In genomic region chr11:4220443-4221400, GRCm38 (mm10) we compare ENCODE assay signal across 8 mouse cellular contexts. TPM values are rescaled to one million over a fixed set of nuclear protein-coding genes. Genes with fewer than 3 reads are reported as not detected.
DNase-seq lines count a peak whose midpoint lies in the region; ATAC-seq and TF ChIP-seq lines count a peak whose summit lies in the region.

No protein-coding gene starts in this region.

- no peak overlapping the region for H3K9ac ChIP-seq in hindbrain, embryonic 14.5 days
- no peak overlapping the region for H3K9ac ChIP-seq in hindbrain, embryonic 12.5 days
- no peak overlapping the region for H3K9ac ChIP-seq in heart, postnatal 0 days (replicated peaks; ENCODE audit: low read depth, low read length)

- 49% methylated on average over 28 of the region's 28 CpGs for WGBS in hindbrain, embryonic 14.5 days
- WGBS in hindbrain, embryonic 12.5 days = 49% methylated on average over 28 of the region's 28 CpGs
- 53% methylated on average over 28 of the region's 28 CpGs for WGBS in heart, postnatal 0 days

- 0 out of 2 replicates have a peak, but pooled peaks cover 5% of the 10 kb centered on the region for H3K9me3 ChIP-seq in hindbrain, embryonic 14.5 days (ENCODE audit: control insufficient read depth, low read length)
- H3K9me3 ChIP-seq in hindbrain, embryonic 12.5 days (replicated peaks) = no peaks in the 10 kb centered on the region
- no peaks in the 10 kb centered on the region for H3K9me3 ChIP-seq in heart, postnatal 0 days (replicated peaks; ENCODE audit: control insufficient read depth, low read length)

- DNase-seq in hindbrain, embryonic 14.5 days (ENCODE audit: low spot score) = peak; percentile 51
- peak; percentile 77 for DNase-seq in adipocyte (ENCODE audit: low spot score)
- peak; percentile 59 to 77 for DNase-seq in cerebellum, postnatal 4 days (ENCODE audit: low spot score in 2 of 2)
- DNase-seq in heart, postnatal 0 days (ENCODE audit: low spot score) = no peak
- peak; percentile 49 to 88 for DNase-seq in layer of hippocampus, postnatal 25 days (ENCODE audit: extremely low spot score in 1 of 2, low spot score in 1 of 2)
- peak; percentile 88 to 98 for DNase-seq in spleen, postnatal 4 days (ENCODE audit: low spot score in 2 of 2)

- peaks cover 26% of the 10 kb centered on the region for H3K27me3 ChIP-seq in hindbrain, embryonic 14.5 days (ENCODE audit: control insufficient read depth, insufficient read depth, low read length)
- peaks cover 25% of the 10 kb centered on the region for H3K27me3 ChIP-seq in hindbrain, embryonic 12.5 days
- no peaks in the 10 kb centered on the region for H3K27me3 ChIP-seq in heart, postnatal 0 days (ENCODE audit: control insufficient read depth, insufficient read depth, low read length)

- 0 out of 2 replicates have a peak, but pooled peaks cover 7% of the 10 kb centered on the region for H3K4me1 ChIP-seq in hindbrain, embryonic 14.5 days (replicated peaks; ENCODE audit: control insufficient read depth, insufficient read depth, low read length)
- peaks cover 4% of the 10 kb centered on the region; the same call in 1 of the 2 replicates for H3K4me1 ChIP-seq in hindbrain, embryonic 12.5 days
- H3K4me1 ChIP-seq in heart, postnatal 0 days (ENCODE audit: control insufficient read depth, insufficient read depth) = peaks cover 26% of the 10 kb centered on the region; the same call in 1 of the 2 replicates

- no peak overlapping the region for H3K4me3 ChIP-seq in hindbrain, embryonic 14.5 days (replicated peaks; ENCODE audit: low read length)
- H3K4me3 ChIP-seq in hindbrain, embryonic 12.5 days = no peak overlapping the region
- H3K4me3 ChIP-seq in heart, postnatal 0 days (ENCODE audit: low read depth, low read length) = no peak overlapping the region

- peaks cover 4% of the 10 kb centered on the region; the same call in 1 of the 2 replicates for H3K36me3 ChIP-seq in hindbrain, embryonic 14.5 days (replicated peaks; ENCODE audit: control insufficient read depth, insufficient read depth)
- no peaks in the 10 kb centered on the region for H3K36me3 ChIP-seq in hindbrain, embryonic 12.5 days
- no peaks in the 10 kb centered on the region for H3K36me3 ChIP-seq in heart, postnatal 0 days (replicated peaks; ENCODE audit: control insufficient read depth, insufficient read depth, low read length)

- no peak overlapping the region for H3K27ac ChIP-seq in hindbrain, embryonic 14.5 days
- H3K27ac ChIP-seq in hindbrain, embryonic 12.5 days = no peak overlapping the region
- no peak overlapping the region for H3K27ac ChIP-seq in heart, postnatal 0 days (ENCODE audit: low read depth)

- TF ChIP-seq EP300 in heart, postnatal 0 days (IDR thresholded peaks at IDR 0.05; ENCODE audit: low read depth) = no peak

- TF ChIP-seq CTCF in heart, postnatal 0 days (IDR thresholded peaks at IDR 0.05; ENCODE audit: low read depth) = peak; percentile 75

- ATAC-seq in hindbrain, embryonic 14.5 days (ENCODE audit: low FRiP score) = no peak
- ATAC-seq in hindbrain, embryonic 12.5 days (ENCODE audit: low FRiP score) = no peak; the same call in 1 of the 2 replicates
- no peak for ATAC-seq in heart, postnatal 0 days (ENCODE audit: insufficient read depth, low read depth)
- peak; percentile 41 for ATAC-seq in megakaryocyte-erythroid progenitor cell, adult 5-6 weeks (replicated peaks; ENCODE audit: low FRiP score, low TSS enrichment, poor library complexity, severe bottlenecking)

- no peak overlapping the region for H3K4me2 ChIP-seq in hindbrain, embryonic 14.5 days (replicated peaks)
- no peak overlapping the region for H3K4me2 ChIP-seq in hindbrain, embryonic 12.5 days (replicated peaks)
- no peak overlapping the region for H3K4me2 ChIP-seq in heart, postnatal 0 days (ENCODE audit: low read depth, low read length)

RNA-seq across cellular contexts. Expression of gene Castor1, which starts 2.7 kb away (rescaled TPM):
- polyA plus RNA-seq in hindbrain, embryonic 14.5 days (2014; fragmentation: Nextera tagmentation; extraction: Ambion mirVana) = 3.8 and 4.5 TPM in 2 replicates
- 3.1 and 3.6 TPM in 2 replicates for polyA plus RNA-seq in hindbrain, embryonic 12.5 days (2016; fragmentation: Nextera tagmentation; extraction: Ambion mirVana)
- 25.1 and 32.6 TPM in 2 replicates for total RNA-seq in heart, postnatal 0 days (2014; rRNA removed; ENCODE audit: low replicate concordance)
- 8.1 and 8.4 TPM in 2 replicates for polyA plus RNA-seq in heart, postnatal 0 days (2015; fragmentation: Nextera tagmentation; extraction: Ambion mirVana)
- 1 to 10 TPM; 6.0 to 6.1 TPM for total RNA-seq in layer of hippocampus, postnatal 25 days (2021)
- total RNA-seq in megakaryocyte-erythroid progenitor cell, adult 5-6 weeks (2014; fragmentation: Nextera tagmentation) = 1.2 TPM in 1 of 2 replicates, not detected in the other
- 0.15 TPM in 1 of 2 replicates, not detected in the other for total RNA-seq in megakaryocyte-erythroid progenitor cell, adult 5-6 weeks (2017)

RNA-seq across cellular contexts. Expression of gene Osm, which starts 15.5 kb away (rescaled TPM):
- not detected in 2 replicates for polyA plus RNA-seq in hindbrain, embryonic 14.5 days (2014; fragmentation: Nextera tagmentation; extraction: Ambion mirVana)
- not detected in 2 replicates for polyA plus RNA-seq in hindbrain, embryonic 12.5 days (2016; fragmentation: Nextera tagmentation; extraction: Ambion mirVana)
- 0.84 TPM in 1 of 2 replicates, not detected in the other for total RNA-seq in heart, postnatal 0 days (2014; rRNA removed; ENCODE audit: low replicate concordance)
- polyA plus RNA-seq in heart, postnatal 0 days (2015; fragmentation: Nextera tagmentation; extraction: Ambion mirVana) = 0.10 TPM in 1 of 2 replicates, not detected in the other
- under 1 TPM in 1 of 2 experiments, not detected in 1; 0.12 TPM for total RNA-seq in layer of hippocampus, postnatal 25 days (2021)
- total RNA-seq in megakaryocyte-erythroid progenitor cell, adult 5-6 weeks (2014; fragmentation: Nextera tagmentation) = 3.3 and 5.6 TPM in 2 replicates
- total RNA-seq in megakaryocyte-erythroid progenitor cell, adult 5-6 weeks (2017) = 5.3 and 7.2 TPM in 2 replicates

RNA-seq across cellular contexts. Expression of gene Tbc1d10a, which starts 34.1 kb away (rescaled TPM):
- polyA plus RNA-seq in hindbrain, embryonic 14.5 days (2014; fragmentation: Nextera tagmentation; extraction: Ambion mirVana) = 23.7 and 25.6 TPM in 2 replicates
- 28.5 and 29.2 TPM in 2 replicates for polyA plus RNA-seq in hindbrain, embryonic 12.5 days (2016; fragmentation: Nextera tagmentation; extraction: Ambion mirVana)
- 17.5 and 31.3 TPM in 2 replicates for total RNA-seq in heart, postnatal 0 days (2014; rRNA removed; ENCODE audit: low replicate concordance)
- polyA plus RNA-seq in heart, postnatal 0 days (2015; fragmentation: Nextera tagmentation; extraction: Ambion mirVana) = 10.9 and 11.4 TPM in 2 replicates
- total RNA-seq in layer of hippocampus, postnatal 25 days (2021) = 10 to 100 TPM; 29.2 to 32.7 TPM
- 5.9 and 8.0 TPM in 2 replicates for total RNA-seq in megakaryocyte-erythroid progenitor cell, adult 5-6 weeks (2014; fragmentation: Nextera tagmentation)
- total RNA-seq in megakaryocyte-erythroid progenitor cell, adult 5-6 weeks (2017) = 1.8 and 2.2 TPM in 2 replicates

RNA-seq across cellular contexts. Expression of gene Lif, which starts 36.6 kb away (rescaled TPM):
- 0.29 TPM in 1 of 2 replicates, not detected in the other for polyA plus RNA-seq in hindbrain, embryonic 14.5 days (2014; fragmentation: Nextera tagmentation; extraction: Ambion mirVana)
- not detected in 2 replicates for polyA plus RNA-seq in hindbrain, embryonic 12.5 days (2016; fragmentation: Nextera tagmentation; extraction: Ambion mirVana)
- total RNA-seq in heart, postnatal 0 days (2014; rRNA removed; ENCODE audit: low replicate concordance) = 0.54 and 0.73 TPM in 2 replicates
- polyA plus RNA-seq in heart, postnatal 0 days (2015; fragmentation: Nextera tagmentation; extraction: Ambion mirVana) = 0.32 and 0.71 TPM in 2 replicates
- total RNA-seq in layer of hippocampus, postnatal 25 days (2021) = 1 to 10 TPM; 1.3 to 2.1 TPM
- total RNA-seq in megakaryocyte-erythroid progenitor cell, adult 5-6 weeks (2014; fragmentation: Nextera tagmentation) = not detected in 2 replicates
- total RNA-seq in megakaryocyte-erythroid progenitor cell, adult 5-6 weeks (2017) = 0.30 and 0.33 TPM in 2 replicates
